Mouse (Mus musculus) gastrocnemius, adult 2 months (tissue): ENCODE results near the gene Ackr3. TPM values are rescaled to one million over a fixed set of nuclear protein-coding genes. Genes with fewer than 3 reads are reported as not detected.

Experiments used
- DNase-seq: peaks from one replicate; pipeline ENCODE4 v3.0.0; 2022
- H3K27ac ChIP-seq: fragments of 200-600 bp; 2 replicates; pipeline ENCODE4 v1.8.1; 2022; ENCODE audit warnings: mild to moderate bottlenecking
- H3K4me3 ChIP-seq: fragments of 200-600 bp; 2 replicates; pipeline ENCODE4 v1.8.1; 2022; ENCODE audit warnings: mild to moderate bottlenecking, moderate library complexity
- CTCF ChIP-seq: fragments of 200-600 bp; IDR thresholded peaks from 2 replicates; pipeline ENCODE4 v1.8.1; 2022; ENCODE audit warnings: antibody characterized with exemption, mild to moderate bottlenecking, moderate library complexity
- intact Hi-C: fragments of 180-260 bp; cut with DNase I; formaldehyde crosslinking; loops from one replicate; pipeline ENCODE4 v1.15.1; 2025
- total RNA-seq, 2 experiments: library from RNA; stranded (reverse); gene quantifications; 2 replicates each; pipeline ENCODE4 v1.2.3; 2021

Gene Ackr3
- total RNA-seq, 2 experiments from 2014 or later = 10.7 to 17.2 TPM

DNA sequence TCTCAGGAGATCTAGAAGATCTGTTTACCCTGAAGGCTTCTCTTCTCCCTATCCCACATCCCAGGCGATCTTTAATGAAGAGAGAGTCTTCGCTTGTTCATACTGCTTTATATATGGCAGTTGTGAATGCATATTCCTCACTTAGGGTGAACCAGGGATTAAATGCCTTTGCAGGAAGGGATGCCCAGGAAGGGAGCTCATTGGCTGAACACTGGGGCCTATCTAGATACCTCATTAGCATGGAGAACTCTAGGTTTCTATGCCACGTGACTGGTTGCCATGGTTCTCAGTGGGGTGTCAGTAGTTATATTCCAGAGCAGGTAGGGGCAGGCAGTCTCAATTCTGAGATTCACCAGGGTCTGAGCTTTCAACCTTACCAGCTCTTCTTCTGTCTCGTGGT is 17.1 kb downstream of the Ackr3 start:
- no peak for TF ChIP-seq CTCF
- Histone ChIP-seq H3K27ac (no peak overlapping the region), H3K4me3 (no peak overlapping the region)
- DNase-seq = no peak
- intact Hi-C loops = no loop called here

- Histone ChIP-seq H3K4me3 (no peak overlapping the region), H3K27ac (no peak overlapping the region)
- TF ChIP-seq CTCF = no peak
- no peak for DNase-seq
- intact Hi-C loops = no loop called here
Measured at GRCm38 (mm10) chr1:90221811-90222361, 18.1 kb downstream of the Ackr3 start.

DNA sequence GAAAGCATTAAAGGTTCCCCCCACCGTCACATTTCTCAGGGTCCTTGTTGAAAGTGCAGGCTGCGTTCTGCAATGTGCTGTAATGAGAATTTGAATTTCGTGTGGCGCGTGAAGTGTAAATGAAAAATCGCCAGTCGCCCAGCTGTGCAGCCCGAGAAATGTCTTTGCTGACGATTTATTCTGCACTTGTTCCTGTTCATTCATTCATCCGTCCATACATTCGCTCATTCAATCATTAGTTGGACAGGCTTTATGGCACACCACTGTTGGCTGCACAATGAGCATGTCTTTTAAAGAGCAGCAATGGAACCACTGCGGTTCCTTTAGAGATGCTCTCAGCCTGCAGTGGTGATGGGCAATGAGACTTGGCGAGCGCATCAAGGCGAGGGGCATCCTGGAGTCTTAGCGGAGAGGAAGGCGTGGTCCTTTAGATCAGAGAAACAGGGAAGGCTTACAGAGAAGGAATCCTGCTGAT is 18.7 kb downstream of the Ackr3 start:
- intact Hi-C loops = no loop called here
- no peak for DNase-seq
- no peak for TF ChIP-seq CTCF
- Histone ChIP-seq H3K4me3 (no peak overlapping the region), H3K27ac (no peak overlapping the region)

DNA sequence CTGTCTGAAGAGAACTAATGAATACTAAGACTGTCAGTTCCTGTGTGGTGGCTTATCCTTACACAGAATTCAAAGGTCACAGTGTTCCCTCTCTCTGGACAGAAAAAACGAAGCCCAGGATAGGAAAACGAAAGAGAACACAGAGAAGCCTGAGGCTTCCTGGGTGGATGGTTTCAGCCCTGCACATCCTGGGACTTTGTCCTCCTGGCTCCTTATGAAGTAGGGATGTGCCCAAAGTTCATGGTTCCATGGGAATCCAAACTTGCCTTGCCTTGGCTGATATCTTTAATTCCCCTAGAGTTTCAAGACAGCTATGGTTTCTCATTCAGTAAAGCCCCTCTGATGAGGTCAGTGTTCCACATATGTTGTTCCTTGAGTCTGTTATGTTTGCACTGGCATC is 19.2 kb downstream of the Ackr3 start:
- no peak overlapping the region for H3K4me3 ChIP-seq
- no peak overlapping the region for H3K27ac ChIP-seq
- intact Hi-C loops = no loop called here
- no peak for DNase-seq
- no peak for TF ChIP-seq CTCF

DNA sequence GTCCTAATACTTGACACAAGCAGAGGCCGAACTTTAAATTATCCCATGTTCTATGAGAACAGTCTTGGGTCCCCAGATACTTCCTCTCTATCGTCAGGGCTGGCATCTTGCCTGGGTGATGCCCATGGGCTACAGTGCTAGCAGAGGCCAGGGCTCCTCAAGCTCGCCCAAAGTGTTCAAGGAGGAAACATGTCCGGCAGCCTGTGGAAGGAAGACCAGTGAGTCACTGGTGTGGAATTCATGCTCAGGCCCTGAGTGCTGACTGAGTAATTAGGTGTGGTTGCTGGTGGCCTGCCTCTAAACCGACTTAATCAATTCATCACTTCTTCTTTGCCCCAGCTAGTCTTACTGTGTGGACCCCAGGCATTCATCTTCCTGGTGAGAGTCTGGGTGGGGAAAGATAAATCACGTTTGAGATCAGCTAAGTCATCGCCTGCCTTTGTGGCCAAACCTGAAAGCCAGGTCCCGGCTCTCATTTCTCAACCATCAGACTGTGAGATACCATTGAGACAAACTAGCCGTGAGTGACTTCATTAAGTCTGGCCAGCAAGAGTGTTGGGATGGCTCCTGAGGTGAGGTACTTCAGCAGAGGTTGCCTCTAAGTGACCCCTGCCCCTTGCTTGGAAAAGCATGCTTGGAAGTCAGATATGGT is 21.9 kb downstream of the Ackr3 start:
- peak; percentile 68 for DNase-seq
- TF ChIP-seq CTCF = no peak
- intact Hi-C loops = no loop called here
- no peak overlapping the region for H3K4me3 ChIP-seq
- H3K27ac ChIP-seq = peak overlapping the region; percentile 67

DNA sequence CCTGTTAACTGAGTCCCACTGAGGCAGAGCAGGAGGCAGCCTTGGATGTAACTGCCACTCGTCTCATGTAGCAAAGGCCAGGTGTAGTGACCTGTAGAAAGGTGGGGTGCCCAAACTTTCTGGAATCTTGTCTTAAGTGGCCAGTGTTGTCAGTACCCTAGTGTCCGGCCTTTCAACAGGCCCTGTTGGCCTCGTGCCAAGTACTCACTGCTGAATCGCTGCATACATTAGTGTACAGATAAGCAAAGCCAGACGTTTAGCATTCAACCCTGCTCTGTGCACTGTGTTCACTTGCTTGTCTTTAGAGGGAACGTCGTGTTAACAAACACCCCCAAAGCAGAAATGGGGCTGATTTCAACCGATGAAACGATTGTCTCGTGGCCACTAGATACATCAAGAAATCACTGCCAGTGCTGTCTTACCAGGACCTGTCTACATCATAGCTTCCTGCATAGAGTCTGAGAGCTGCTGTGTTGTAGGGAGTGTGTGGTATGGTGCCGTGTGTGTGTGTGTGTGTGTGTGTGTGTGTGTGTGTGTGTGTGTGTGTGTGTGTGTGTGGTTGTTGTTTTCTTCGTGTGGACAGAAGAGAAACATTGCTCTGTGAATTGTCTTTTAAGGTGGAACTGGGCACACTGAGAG is 24.0 kb downstream of the Ackr3 start:
- Histone ChIP-seq H3K27ac (no peak overlapping the region), H3K4me3 (no peak overlapping the region)
- no peak for DNase-seq
- intact Hi-C loops = no loop called here
- no peak for TF ChIP-seq CTCF

- DNase-seq = no peak
- intact Hi-C loops = no loop called here
- Histone ChIP-seq H3K4me3 (no peak overlapping the region), H3K27ac (no peak overlapping the region)
- TF ChIP-seq CTCF = no peak
Measured at GRCm38 (mm10) chr1:90228323-90228697, 24.5 kb downstream of the Ackr3 start.

- no peak for DNase-seq
- Histone ChIP-seq H3K27ac (no peak overlapping the region), H3K4me3 (no peak overlapping the region)
- intact Hi-C loops = no loop called here
- no peak for TF ChIP-seq CTCF
Measured at GRCm38 (mm10) chr1:90230611-90231010, 26.8 kb downstream of the Ackr3 start.

DNA sequence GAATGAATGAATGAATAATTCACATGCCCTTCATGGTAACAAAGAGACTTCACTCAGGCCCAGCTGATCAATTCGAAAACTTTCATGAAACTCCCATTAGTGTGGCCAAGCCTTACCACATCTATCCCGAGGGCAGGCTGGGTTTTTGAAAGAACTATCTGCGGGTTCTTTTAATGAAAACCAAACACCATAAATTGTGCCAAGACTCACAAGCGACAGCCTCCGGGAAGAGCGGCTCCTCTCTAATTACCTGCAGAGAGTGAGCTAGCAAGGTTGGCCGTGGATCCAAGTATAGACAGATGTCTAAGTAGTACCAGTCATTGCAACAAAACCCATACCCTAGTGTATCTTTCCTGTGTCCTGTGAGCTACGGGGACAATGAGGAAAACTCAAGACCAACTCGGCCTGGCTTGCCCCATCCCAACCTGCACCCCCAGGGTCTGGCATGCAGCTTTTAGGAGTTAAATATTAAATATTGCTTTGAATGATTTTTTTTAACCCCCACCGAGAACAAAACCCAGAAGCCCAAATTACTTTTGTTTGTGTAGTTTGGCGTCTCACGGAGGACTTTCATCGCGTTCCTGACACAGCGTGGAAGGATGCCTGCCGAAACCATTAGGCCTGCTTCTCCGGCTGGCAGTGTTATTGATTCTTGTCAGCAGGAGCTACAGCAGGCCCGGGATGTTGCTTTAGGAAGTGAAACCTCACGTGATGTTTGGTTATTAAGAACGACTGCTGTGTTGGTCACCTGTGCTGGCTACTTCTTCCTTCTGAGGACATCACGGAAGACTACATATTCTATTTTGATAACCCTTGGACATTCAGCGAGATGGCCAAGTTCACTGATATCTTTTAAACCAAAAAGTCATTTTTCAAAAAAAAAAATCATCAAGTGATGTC is 28.1 kb downstream of the Ackr3 start:
- intact Hi-C loops = no loop called here
- DNase-seq = no peak
- no peak for TF ChIP-seq CTCF
- Histone ChIP-seq H3K27ac (no peak overlapping the region), H3K4me3 (no peak overlapping the region)

DNA sequence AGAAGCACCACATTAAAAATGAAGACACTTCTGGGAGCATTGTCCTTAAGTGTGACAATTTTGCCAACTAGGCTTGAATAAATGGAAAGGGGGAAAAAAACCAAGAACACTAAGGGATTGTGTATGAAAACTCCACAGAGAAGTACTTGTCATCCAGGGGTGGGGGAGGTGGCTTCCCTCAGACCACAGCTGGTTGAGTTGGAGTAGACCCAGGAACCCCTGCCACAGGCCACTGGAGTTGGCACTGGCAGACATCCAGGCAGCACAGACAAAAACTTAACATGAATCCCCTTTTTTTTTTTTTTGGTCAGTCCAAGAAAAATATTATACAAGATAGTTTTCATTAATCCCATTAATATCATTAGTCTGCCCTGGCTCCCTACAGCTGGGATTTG is 28.7 kb downstream of the Ackr3 start:
- no peak overlapping the region for H3K4me3 ChIP-seq
- DNase-seq = no peak
- no peak overlapping the region for H3K27ac ChIP-seq
- no peak for TF ChIP-seq CTCF
- intact Hi-C loops = no loop called here

DNA sequence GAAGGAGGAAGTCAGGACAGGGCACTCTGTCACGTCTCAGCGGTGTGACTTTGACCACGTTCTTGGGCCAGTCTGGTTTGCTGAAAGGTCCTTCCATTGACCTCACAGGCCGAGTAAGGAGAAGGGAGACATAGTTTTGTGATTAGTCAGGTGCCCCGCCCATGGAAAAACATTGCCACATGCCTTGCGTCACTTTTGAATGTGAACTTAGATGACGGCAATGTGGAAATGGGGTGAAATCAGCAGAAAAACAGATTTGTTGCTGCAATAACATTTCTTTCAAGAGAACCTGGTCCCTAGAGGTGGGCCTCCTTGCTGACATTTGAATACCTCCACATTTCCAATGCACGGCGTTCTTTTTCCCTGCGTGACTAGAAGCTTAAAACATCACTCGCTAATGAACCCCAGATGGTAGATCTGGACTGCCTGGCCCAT is 30.9 kb downstream of the Ackr3 start:
- intact Hi-C loops = no loop called here
- H3K4me3 ChIP-seq = no peak overlapping the region
- no peak for TF ChIP-seq CTCF
- DNase-seq = peak; percentile 73
- H3K27ac ChIP-seq = peak overlapping the region; percentile 74

- no peak for DNase-seq
- H3K4me3 ChIP-seq = no peak overlapping the region
- no peak overlapping the region; the same call in 1 of the 2 replicates for H3K27ac ChIP-seq
- intact Hi-C loops = no loop called here
- TF ChIP-seq CTCF = no peak
Measured at GRCm38 (mm10) chr1:90236640-90237039, 32.9 kb downstream of the Ackr3 start.
